Mouse (Mus musculus) hindbrain, postnatal 0 days (tissue): ENCODE data around the gene Ifitm5. TPM values are rescaled to one million over a fixed set of nuclear protein-coding genes. Genes with fewer than 3 reads are reported as not detected.
"Not testable (repeated sequence)": the region's sequence is repeated elsewhere in the genome, so short reads cannot be mapped to it uniquely, and the experiment has no call there.

Experiments
- ATAC-seq: fragments of 200-750 bp; cut with Nextera tagmentation; 2 replicates; pipeline ENCODE4 v1.8.0; 2017; ENCODE audit warnings: mild to moderate bottlenecking, moderate TSS enrichment, moderate library complexity
- DNase-seq: peaks from one replicate; pipeline ENCODE4 v3.0.0-alpha.2; 2015; ENCODE audit warnings: low spot score
- H3K27ac ChIP-seq: fragments of 300-500 bp; sonication (generic); 2 replicates; pipeline ENCODE4 v1.5.1; 2014; ENCODE audit warnings: mild to moderate bottlenecking
- H3K27me3 ChIP-seq: fragments of 300-500 bp; sonication (generic); 2 replicates; pipeline ENCODE4 v1.6.1; 2014; ENCODE audit warnings: low read length, mixed read lengths; ENCODE audit not compliant: insufficient read depth
- H3K36me3 ChIP-seq: fragments of 300-500 bp; sonication (generic); 2 replicates; pipeline ENCODE4 v1.6.1; 2014; ENCODE audit warnings: low read length, mixed read lengths; ENCODE audit not compliant: insufficient read depth
- H3K4me1 ChIP-seq: fragments of 300-500 bp; sonication (generic); 2 replicates; pipeline ENCODE4 v1.6.1; 2014; ENCODE audit warnings: antibody characterized with exemption, low read length, mixed read lengths; ENCODE audit not compliant: insufficient read depth
- H3K4me2 ChIP-seq: fragments of 300-500 bp; sonication (generic); 2 replicates; pipeline ENCODE4 v1.6.1; 2014; ENCODE audit warnings: low read depth, mild to moderate bottlenecking, low read length, moderate library complexity, mixed read lengths
- H3K4me3 ChIP-seq: fragments of 300-500 bp; sonication (generic); 2 replicates; pipeline ENCODE4 v1.5.1; 2014; ENCODE audit warnings: low read length
- H3K9ac ChIP-seq: fragments of 300-500 bp; sonication (generic); replicated peaks from 2 replicates; pipeline ENCODE4 v1.6.1; 2014; ENCODE audit warnings: mild to moderate bottlenecking, low read length, moderate library complexity, mixed read lengths
- H3K9me3 ChIP-seq: fragments of 300-500 bp; sonication (generic); 2 replicates; pipeline ENCODE4 v1.6.1; 2016; ENCODE audit warnings: low read length, mixed read lengths
- CTCF ChIP-seq: IDR thresholded peaks from 2 replicates; pipeline ENCODE4 v1.5.1; 2016; ENCODE audit warnings: antibody characterized with exemption, control low read depth, low read depth
- WGBS: fragments of 180-500 bp; shearing (Covaris S2); extraction: QIAGEN DNeasy Blood & Tissue Kit; methylation state at CpG from one replicate; pipeline ENCODE4 v1.1.7; 2014; 5-methylcytosine and 5-hydroxymethylcytosine counted together
- polyA plus RNA-seq: library from polyadenylated mRNA; unstranded; fragments of >200 nt; fragmentation: Nextera tagmentation; extraction: Ambion mirVana; gene quantifications from 2 replicates; pipeline ENCODE4 v1.2.1, GENCODE M21; 2015
- total RNA-seq: library from RNA; depleted of rRNA; stranded (reverse); fragments of >200 nt; gene quantifications from 2 replicates; pipeline ENCODE4 v1.2.3, GENCODE M21; 2014

Ifitm5 gene
- total and polyA plus RNA-seq, 2 experiments from 2014 or later, result not detected

- 80% methylated on average over 4 of the region's 4 CpGs for WGBS
- TF ChIP-seq CTCF, result no peak
Measured at GRCm38 (mm10) chr7:140989022-140989421, 38.9 kb upstream of the Ifitm5 start.

GRCm38 (mm10) chr7:140987182-140988138 is 37.4 kb upstream of the Ifitm5 start:
- H3K4me1 ChIP-seq, result no peaks in the 10 kb centered on the region
- no peaks in the 10 kb centered on the region for H3K36me3 ChIP-seq
- H3K27me3 ChIP-seq, result no peaks in the 10 kb centered on the region
- no peak overlapping the region for H3K27ac ChIP-seq
- DNase-seq (no peak), ATAC-seq (no peak)
- no peaks in the 10 kb centered on the region for H3K9me3 ChIP-seq
- H3K9ac ChIP-seq, result no peak overlapping the region
- TF ChIP-seq CTCF, result no peak
- H3K4me2 ChIP-seq, result no peak overlapping the region
- H3K4me3 ChIP-seq, result no peak overlapping the region
- WGBS, result 86% methylated on average over 17 of the region's 17 CpGs

More at GRCm38 (mm10) chr7:140989022-140989421, 38.9 kb upstream of the Ifitm5 start:
- DNase-seq (no peak), ATAC-seq (no peak)
- Histone ChIP-seq H3K27me3 (no peaks in the 10 kb centered on the region), H3K9ac (no peak overlapping the region), H3K27ac (no peak overlapping the region), H3K36me3 (no peaks in the 10 kb centered on the region), H3K4me3 (no peak overlapping the region), H3K4me1 (no peaks in the 10 kb centered on the region), H3K4me2 (no peak overlapping the region), H3K9me3 (no peaks in the 10 kb centered on the region)

- no peaks in the 10 kb centered on the region for H3K9me3 ChIP-seq
- H3K36me3 ChIP-seq, result no peaks in the 10 kb centered on the region
- H3K4me1 ChIP-seq, result no peaks in the 10 kb centered on the region
- ATAC-seq, result no peak
- no peak for DNase-seq
- no peak overlapping the region for H3K27ac ChIP-seq
- no peak overlapping the region for H3K4me2 ChIP-seq
- H3K27me3 ChIP-seq, result no peaks in the 10 kb centered on the region
- no peak overlapping the region for H3K4me3 ChIP-seq
- WGBS, result 89% methylated on average over 7 of the region's 7 CpGs
- no peak for TF ChIP-seq CTCF
- H3K9ac ChIP-seq, result no peak overlapping the region
Measured at GRCm38 (mm10) chr7:140982971-140983370, 32.9 kb upstream of the Ifitm5 start.

GRCm38 (mm10) chr7:140981704-140982103 is 31.6 kb upstream of the Ifitm5 start:
- Histone ChIP-seq H3K4me2 (no peak overlapping the region), H3K36me3 (no peaks in the 10 kb centered on the region), H3K9me3 (no peaks in the 10 kb centered on the region), H3K4me3 (no peak overlapping the region), H3K27me3 (no peaks in the 10 kb centered on the region), H3K9ac (no peak overlapping the region), H3K4me1 (no peaks in the 10 kb centered on the region), H3K27ac (no peak overlapping the region)
- 91% methylated on average over 8 of the region's 8 CpGs for WGBS
- DNase-seq (no peak), ATAC-seq (no peak)
- TF ChIP-seq CTCF, result no peak

GRCm38 (mm10) chr7:140976720-140977119 is 26.6 kb upstream of the Ifitm5 start:
- H3K36me3 ChIP-seq, H3K27me3 ChIP-seq, H3K4me3 ChIP-seq, DNase-seq, H3K9me3 ChIP-seq, ATAC-seq, H3K9ac ChIP-seq, H3K27ac ChIP-seq, H3K4me1 ChIP-seq, H3K4me2 ChIP-seq: not testable (repeated sequence)
- 93% methylated on average over 9 of the region's 9 CpGs for WGBS

GRCm38 (mm10) chr7:140975465-140975864 is 25.4 kb upstream of the Ifitm5 start:
- H3K9ac ChIP-seq, result no peak overlapping the region
- ATAC-seq (no peak), DNase-seq (no peak)
- no peak for TF ChIP-seq CTCF
- no peaks in the 10 kb centered on the region for H3K36me3 ChIP-seq
- no peaks in the 10 kb centered on the region for H3K27me3 ChIP-seq
- no peak overlapping the region for H3K4me3 ChIP-seq
- H3K9me3 ChIP-seq, result no peaks in the 10 kb centered on the region
- no peak overlapping the region for H3K27ac ChIP-seq
- no peaks in the 10 kb centered on the region for H3K4me1 ChIP-seq
- WGBS, result 24% methylated on average over 3 of the region's 3 CpGs
- H3K4me2 ChIP-seq, result no peak overlapping the region

- ATAC-seq, result no peak
- Histone ChIP-seq H3K36me3 (no peaks in the 10 kb centered on the region), H3K4me2 (no peak overlapping the region), H3K4me1 (no peaks in the 10 kb centered on the region), H3K27me3 (no peaks in the 10 kb centered on the region), H3K9me3 (no peaks in the 10 kb centered on the region), H3K9ac (no peak overlapping the region), H3K27ac (no peak overlapping the region), H3K4me3 (no peak overlapping the region)
- WGBS, result 14% methylated on average over 9 of the region's 9 CpGs
- DNase-seq, result no peak
- TF ChIP-seq CTCF, result no peak
Measured at GRCm38 (mm10) chr7:140974940-140975339, 24.8 kb upstream of the Ifitm5 start.
